Mouse (Mus musculus): Measurements from ENCODE around the gene Cplx1.
"Not testable (repeated sequence)": the region's sequence is repeated elsewhere in the genome, so short reads cannot be mapped to it uniquely, and the experiment has no call there.

The Cplx1 gene

DNA sequence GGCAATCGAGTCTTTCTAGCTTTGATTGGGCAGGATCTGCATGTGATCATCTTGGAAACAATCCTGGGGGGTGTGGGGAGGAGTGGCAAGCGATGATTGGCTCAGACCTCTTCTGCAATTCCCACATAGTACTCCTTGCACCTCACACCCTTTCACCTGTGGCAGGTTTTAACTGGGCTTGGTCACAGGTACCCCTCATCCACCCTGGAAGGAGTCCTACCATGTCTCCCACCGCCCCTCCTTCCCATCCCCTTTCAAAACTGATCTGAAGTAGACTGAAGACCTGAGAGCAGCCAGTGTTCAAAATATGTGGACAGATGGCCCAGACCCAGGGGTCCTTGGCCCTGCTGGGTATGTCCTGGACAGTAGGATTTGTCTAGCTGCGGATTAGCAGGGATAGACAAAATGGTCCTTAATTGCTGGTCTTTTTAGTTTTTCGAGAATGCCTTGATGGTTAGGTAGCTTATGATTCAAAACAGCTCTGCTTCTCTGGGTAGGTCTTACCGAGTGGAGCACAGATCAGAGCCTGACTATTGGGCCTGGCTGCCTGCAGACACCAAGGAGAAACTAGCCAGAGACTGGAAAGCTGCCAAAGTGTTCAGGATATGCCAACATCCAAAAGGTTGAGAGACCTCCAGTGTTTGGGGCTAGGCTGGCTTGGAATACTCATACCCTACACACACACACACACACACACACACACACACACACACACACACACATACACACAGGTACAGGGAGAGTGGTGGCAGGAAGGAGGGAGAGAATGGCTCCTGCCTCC is 34.1 kb downstream of the Cplx1 start:
- no peak for DNase-seq

- DNase-seq = no peak
These were observed 47.5 kb downstream of the Cplx1 start for GRCm38 (mm10) chr5:108502286-108502685.

GRCm38 (mm10) chr5:108501573-108501972 is 48.3 kb downstream of the Cplx1 start:
- no peak for DNase-seq

DNA sequence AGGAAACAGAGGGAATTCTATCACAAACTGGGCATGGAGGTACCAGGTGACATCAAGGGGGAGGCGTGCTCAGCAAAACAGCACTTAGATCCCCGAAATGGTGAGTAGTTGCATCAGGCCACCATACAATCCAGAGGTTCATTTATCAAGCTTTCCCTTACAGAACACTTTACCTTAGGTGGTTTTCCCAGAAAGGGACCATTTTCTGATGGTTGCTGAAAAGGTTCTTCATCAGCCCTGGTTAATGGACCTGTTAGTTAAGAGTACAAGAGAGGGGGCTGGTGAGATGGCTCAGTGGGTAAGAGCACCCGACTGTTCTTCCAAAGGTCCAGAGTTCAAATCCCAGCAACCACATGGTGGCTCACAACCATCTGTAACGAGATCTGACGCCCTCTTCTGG is 63.7 kb downstream of the Cplx1 start:
- DNase-seq = not testable (repeated sequence)

GRCm38 (mm10) chr5:108485239-108485638 is 64.6 kb downstream of the Cplx1 start:
- peak; percentile 20 for DNase-seq

DNA sequence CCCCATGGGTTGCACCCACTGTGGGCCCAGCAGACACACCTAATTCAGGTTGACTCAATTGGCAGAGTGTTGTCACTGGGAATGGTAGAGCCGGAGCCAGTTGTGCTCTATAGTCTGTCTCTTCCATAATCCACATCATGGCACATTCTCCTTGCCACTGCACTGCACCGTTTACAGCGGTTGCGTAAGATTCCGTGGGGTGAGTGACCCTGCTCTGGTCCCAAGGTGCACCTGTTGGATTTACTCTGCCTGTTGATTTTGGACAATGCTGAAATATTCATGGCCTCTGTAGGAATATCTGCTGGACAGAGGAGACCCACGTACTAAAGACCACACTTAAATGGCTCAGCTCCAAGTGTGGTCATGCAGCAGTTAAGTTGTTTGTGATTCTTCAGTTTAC is 66.8 kb downstream of the Cplx1 start:
- DNase-seq = no peak

- DNase-seq = no peak
These were observed 73.8 kb downstream of the Cplx1 start for GRCm38 (mm10) chr5:108475977-108476376.

DNA sequence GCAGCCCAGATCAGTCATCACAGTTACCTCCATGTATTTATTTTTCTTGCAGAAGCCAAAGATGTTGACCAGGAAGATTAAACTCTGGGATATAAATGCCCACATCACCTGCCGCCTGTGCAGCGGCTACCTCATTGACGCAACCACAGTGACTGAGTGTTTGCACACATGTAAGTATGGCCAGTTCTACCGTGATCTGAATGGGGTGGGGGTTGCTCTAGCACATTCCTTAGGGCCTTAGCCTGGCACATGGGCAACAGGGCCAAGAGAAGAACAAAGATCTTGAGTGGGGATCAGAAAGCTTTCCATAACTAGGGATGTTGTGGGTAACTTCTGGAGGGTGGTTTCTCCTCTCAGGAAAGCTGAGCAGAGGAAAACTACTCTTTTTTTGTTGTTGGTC is 76.1 kb downstream of the Cplx1 start:
- DNase-seq = no peak

DNA sequence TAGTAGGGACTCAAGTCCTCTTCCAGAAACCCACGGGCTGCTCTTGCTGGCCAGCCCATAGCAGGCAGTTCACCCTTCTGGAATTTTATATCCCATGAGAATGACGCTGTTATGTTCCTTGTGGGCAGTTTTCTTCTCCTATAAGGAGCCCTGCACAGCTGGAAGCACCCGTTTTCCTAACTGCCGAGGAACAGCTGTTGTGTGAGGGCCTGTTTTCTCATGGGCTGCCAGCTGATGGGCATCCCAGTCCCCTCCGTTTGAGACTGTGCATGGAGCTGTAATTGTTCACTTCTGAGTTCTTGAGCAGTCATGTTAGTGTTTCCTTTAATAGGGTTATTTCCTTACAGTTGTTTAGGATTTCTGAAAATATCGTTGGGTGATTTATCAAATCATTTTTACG is 80.2 kb downstream of the Cplx1 start:
- DNase-seq = no peak

Measured in kidney, postnatal 14 days (tissue).